Mouse (Mus musculus): Measurements from ENCODE around the gene Mlip.
"Not testable (repeated sequence)": the region's sequence is repeated elsewhere in the genome, so short reads cannot be mapped to it uniquely, and the experiment has no call there.

The Mlip gene

DNA sequence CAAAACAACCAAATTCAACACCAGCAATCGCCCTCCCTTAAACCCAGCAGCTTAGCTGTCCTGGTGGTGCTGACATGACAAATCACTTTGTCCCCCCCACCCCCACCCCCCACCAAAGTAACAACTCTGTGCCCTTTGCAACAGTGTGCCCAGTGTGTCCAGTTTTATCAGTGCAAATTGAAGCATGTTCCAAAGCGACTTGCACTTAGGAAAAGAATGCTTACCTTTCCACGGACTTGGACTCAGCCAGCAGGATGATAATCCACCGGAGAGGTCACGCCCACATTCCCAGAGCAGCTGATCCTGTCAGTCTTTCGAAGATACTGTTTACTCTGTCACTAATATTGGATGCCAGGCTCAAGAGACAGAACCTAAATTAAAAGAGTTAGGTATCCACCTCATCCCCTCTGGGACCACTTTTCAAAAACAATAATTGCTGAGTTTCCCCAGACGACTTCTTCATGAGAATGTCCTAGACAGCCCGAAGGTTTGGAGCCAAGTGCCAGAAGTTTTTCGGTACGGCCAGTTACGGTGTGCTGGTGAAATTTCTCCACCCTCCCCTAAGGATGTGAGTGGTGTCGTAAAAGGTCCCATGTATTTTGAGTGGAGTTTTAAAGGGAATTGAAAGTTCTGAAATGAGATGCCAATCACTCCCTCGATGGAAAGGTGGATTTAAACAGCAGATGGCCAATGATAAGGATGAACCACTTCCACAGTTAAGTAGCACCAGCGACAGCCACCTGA, at the start of gene Mlip:
Gene Mlip, minus strand, starts transcription at position 538 of the 744 bp plus-strand sequence.
- no peak for DNase-seq

DNA sequence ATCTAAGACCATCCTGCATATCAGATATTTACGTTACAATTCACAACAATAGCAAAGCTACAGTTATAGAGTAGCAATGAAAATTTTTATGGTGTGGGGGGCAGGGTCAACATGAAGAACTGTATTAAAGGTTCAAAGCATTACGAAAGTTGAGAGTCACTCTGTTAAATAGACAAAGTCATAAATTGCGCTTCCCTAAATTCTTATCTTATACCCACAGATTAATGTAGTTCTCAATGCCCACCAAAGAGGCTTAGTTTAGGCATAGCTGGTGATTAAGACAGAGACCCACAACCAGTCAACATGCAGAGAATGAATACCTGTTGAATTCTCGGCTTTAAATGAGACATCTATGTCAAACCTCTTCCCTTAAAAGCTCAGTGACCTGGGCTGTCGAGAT, 47.0 kb upstream of the Mlip start:
- DNase-seq, result no peak

DNA sequence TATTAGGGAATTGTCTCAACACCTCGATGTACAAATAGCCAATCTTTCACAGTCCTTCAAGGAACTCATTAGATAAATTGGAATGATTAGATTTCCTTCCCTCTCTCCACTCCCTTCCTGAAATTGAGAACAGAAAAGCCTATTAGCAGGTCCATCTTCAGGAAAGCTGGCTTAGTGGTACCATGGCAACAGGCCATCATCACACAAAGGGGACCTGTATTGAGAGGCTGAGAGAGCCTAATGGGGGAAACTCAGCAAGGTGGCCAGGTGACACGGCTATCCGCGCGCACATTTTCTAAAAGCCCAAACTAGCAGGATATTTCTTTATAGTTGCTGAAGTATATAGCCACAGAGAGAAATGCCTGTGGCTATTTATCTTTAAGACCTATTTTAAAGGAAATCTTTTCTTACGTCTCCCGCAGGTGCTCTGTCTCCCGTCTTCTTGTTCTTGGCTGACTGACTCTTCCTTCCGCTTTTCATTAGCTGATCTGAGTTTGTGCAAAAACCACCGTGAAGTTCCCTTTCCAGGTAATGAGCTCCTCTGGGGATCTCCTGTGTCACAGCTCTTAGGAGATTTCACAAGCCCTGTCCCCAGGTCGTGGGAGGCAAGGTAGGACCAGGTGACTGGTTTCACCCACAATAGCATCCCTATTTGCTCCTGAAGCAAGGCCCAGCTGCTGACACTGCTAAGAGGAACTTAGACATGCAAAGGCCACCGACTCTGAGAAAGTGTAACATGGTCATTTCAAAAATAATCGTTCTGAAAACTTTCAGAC, 46.3 kb upstream of the Mlip start:
- DNase-seq, result no peak

DNA sequence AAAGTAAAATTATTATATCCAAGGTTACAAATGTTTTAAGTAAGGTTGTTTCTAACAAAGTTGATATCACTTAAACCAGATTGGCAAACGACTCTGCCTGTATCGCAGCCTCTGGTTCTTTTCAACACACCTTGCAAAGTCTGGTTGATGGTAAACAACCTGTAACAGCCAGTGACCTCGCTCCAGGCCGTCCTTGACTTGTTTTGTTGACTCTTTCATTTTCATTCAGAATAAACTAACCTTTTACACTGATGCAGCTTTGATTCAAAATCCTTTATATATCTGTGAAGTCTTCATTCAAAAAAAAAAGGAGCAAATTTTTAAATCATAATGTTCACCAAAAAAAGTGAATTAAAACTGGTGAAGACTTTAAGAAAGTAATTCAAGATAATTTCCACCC, 44.3 kb upstream of the Mlip start:
- no peak for DNase-seq

DNA sequence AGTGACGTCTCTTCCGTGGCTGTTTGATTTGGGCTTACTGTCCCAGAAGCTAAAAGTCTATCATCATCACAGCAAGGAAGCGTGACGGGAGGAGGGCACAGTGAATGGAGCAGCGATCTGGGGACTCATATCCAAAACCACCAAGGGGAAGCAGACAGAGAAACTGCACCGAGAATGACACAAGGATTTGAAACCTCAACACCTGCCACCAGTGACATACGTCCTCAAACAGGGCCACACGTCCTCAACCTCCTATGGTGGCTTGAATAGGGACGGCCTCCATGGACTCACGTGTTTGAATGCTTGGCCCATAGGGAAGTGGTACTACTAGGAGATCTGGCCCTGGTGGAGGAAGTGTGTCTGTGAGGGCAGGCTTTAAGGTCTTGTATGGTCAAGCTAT, 38.5 kb upstream of the Mlip start:
- DNase-seq, result no peak

DNA sequence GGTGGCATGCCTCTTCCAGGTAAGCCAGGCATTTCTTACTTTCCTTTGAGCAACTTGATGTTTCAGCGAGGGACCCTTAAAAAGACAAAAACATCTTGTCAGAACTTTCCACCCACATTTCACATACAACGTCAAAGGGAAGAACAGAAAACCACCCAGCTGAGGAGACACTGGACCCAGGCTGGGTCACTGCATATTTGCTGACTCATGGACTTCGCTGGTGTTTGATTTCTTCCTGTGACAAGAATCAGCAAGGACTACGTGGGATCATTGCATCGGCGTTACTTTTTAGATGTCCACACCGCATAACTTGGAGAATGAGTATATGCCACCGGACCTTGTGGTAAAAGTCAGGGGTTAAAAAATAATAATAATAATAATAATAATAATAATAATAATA, 36.2 kb upstream of the Mlip start:
- no peak for DNase-seq

DNA sequence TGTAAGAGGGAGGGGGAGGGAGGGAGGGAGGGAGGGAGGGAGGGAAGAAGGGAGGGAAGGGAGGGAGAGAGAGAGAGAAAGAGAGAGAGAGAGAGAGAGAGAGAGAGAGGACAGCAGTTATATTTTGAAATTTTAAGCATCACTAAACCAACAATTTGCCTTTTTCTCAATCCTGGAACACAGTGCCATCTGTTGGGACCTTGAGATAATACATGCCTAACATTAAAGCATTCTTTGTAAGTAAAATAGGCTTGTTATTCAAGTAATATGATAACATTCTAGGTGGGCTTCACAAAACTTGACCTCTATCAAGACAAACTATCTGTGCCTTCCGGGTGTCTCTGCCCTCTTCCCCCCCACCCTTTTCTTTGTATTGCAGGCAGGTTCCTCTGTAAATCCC, 34.0 kb upstream of the Mlip start:
- no peak for DNase-seq

DNA sequence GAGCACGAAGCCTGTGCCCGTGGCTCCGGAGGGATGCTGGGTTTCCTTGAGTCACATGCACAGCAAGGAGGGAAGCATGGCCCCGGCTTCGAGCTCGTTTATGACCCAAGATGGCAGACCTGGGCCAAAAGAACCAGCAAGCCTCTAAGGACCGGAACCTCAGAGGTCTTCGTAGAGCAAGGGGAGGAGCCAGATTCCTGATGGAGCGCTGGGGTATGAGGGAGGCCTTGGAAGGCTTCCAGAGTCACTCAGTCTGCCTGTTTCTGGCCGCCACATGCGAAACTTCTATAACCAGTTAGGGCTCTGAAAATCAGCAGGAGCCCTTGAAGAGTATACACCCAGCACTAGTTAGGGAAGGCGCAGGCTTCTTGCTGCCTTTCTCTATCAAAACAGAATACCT, 32.8 kb upstream of the Mlip start:
- DNase-seq, result no peak

DNA sequence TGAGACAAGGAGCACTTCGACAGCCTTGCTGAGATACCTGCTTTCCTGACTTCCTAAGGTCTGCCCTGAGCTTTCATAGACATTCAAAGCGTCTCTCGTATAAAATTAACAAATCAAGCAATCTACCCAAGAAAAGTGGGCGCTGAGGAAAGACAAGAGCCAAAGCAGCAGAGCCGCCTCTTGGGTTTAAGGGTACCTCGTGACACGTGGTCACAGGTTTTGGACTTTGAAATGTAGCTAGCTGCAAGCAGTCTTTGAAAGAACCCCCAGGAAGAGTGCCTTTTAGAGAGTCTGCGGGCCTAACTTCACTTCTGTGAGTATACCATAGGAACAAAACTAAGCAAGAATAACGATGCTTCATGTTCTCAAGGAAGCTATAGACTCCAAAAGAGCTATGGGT, 31.9 kb upstream of the Mlip start:
- peak; percentile 42 to 47 for DNase-seq

DNA sequence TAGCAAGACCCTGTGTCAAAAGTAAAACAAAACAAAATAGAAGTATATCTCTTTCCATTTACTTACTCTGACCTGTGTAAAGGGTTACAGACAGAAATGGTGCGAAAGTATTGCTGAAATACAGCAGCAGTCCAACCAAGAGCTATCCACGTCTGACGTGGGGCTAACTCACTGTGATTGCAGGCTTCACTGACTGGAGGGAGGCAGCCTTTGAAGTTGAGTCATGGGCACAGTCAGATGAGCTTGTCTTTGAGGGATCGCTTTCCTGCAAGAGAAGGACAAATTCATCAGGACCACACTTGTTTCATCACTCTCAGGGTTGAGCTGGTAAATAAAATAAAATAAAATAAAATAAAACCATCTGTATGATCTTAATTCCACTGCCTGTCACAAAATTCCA, 31.2 kb upstream of the Mlip start:
- DNase-seq, result no peak

DNA sequence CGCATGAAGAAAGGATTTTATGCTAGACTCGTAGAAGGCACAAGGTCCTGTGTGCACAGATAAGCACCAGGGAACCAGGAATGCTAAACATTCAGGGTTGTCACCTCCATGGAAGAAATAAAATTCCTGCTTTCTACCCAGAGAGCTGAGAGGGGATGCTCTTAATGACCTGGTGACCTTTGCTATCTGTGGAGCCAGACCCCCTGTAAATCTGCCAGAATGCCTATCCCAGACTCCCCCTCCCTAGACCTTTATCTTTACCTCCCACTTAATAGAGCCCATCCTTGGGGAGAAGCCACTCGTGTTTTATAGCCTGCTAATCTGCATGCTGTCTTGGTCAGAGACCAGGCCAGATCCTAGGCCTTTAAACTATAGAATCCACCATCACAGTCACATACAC, 29.7 kb upstream of the Mlip start:
- DNase-seq, result no peak

DNA sequence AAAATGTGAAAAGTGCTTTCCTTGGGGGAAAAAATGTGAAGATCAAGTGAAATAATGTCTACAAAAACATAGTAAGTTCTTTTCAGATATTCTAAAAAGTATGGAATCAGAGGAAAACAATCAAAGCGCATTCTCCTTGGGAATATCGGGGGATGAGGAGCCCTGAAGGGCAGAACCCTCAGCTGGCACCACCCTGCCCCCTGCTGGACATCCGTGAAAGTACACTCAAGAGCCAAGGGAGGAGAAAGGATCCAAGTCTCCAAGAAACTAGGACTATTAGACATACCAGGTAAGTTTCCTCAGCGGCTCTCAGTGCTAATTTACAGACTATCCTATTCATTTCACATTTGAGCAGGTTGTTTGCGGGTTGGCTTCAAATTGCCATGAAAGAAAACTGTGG, 28.8 kb upstream of the Mlip start:
- DNase-seq, result peak; percentile 47 to 83

DNA sequence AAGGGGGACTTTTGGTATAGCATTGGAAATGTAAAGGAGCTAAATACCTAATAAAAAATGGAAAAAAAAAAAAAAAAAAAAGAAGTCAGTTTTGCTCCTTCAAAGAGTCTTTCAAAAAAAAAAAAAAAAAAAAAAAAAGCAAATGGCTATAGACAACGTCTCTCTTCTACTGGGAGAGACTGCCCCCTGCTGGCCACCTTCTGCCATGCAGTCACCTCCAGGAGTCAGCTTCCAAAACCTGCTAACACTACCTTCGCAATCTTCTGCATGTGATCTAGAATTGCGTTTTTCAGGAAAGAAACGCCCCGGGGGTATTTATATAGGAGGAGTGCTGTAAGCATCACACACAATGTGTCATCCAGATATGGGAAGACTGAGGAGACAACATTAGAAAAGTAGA, 26.9 kb upstream of the Mlip start:
- DNase-seq, result peak in 1 of 2 experiments; percentile 69

DNA sequence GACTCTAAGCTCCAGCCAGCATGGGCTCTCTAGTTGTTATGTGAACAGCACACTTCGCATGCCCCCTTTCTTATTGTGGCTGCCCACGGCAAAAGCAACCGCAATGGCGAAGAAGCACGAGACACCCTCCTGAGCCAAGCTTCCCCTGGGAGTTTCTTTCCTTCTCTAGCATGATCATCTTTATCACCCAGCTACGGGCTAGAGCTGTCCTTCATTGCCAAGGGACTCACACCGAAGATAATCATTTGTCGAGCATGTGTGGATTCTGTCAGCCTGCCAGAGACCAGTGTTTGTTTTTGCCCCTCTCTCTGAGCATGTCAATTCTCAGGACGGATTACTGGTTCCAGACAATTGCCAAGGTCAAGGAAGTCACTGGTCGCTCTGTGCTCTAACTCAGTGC, 24.9 kb upstream of the Mlip start:
- no peak for DNase-seq

DNA sequence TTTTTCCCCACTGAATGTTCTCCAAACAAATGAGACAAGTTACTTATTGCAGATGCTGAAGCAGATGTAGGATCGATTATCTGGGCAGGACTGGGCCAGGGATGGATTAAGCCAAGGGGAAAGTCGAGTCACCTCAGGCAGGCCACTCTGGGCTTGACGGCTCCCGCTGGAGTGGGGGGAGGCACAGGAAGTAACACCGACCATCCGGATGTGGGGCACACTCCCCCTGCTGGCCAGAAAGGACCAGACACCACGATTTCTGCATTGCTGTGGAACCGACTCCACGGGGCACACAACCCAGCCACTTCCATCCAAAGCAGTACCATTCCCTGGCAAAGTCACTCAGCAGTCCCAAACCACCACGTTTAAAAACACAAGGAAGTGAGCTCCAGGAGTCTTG, 24.3 kb upstream of the Mlip start:
- peak in 1 of 2 experiments; percentile 20 for DNase-seq

DNA sequence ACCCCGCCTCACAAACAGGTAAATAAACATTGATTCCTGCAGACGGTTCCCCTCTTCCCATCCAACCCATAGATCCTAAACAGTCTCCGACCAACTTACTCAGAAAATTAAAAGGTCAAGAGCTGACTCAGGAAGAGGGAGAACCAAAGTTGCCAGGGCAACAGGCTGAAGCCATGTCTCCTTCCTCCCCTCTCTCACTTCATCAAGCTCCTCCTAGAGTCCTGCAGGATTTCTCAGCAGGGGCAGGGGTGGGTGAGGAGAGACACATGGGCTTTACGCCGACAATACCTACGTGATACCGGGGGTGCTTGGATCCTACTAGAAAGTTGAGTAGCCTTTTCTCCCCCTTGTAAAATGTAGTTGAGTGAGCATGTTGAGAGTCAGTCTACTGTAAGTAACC, 23.8 kb upstream of the Mlip start:
- DNase-seq, result no peak

DNA sequence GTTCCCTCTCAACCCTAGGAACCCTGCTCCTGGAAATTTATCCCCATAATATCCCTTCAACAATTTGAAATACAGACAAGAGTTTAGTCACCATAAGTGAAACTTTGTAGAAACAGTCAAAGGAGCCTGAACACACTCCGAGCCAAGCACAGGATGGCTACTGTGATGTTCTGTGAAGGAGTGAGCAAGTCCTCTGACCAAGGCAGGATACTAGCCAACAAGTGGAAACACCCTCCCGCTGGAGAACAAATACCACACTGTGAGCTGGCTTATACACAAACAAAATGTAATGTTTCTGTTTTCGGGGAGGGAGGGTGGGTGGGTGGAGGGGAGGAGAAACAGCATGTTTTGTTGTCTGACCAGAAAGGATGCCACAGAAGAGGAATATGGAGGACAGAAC, 17.9 kb upstream of the Mlip start:
- no peak for DNase-seq

DNA sequence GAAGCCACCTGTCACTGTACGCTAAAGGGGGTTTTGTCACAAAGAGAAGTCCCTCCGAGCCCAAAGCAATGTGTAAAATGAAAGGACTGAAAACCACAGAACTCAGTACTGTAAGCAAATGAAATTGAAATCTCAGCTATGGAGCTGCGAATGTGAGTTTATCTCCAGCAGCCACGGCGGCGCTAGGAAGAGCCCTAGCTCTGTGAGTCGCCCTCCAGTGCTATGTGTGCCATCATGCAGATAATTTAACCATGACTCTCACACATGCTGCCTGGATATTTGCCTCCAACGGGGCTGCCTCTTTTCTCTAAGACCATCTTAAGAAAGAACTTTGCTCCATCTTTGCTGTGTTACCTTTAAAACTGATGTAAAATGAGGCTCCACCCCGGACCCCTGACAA, 16.5 kb upstream of the Mlip start:
- DNase-seq, result no peak

DNA sequence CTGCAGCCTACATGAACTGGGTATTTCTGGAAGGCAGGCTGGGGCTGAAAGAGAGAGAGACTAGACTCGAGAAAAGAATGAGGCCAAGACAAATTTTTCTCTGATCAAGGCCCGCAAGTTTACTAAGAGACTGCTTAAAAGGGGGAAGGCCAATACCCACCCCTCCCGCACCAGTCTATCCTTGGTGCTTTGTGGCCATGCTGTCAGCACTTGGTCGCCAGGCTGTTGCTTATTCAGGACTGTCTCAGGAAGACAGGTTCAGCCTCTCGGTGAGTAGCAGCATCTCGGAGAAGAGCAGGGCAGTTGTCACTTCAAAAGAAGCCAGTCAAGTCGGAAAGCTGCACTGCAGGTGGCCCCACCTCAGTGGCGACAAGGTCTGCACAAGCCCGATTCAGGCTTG, 11.9 kb upstream of the Mlip start:
- DNase-seq, result not testable (repeated sequence)

DNA sequence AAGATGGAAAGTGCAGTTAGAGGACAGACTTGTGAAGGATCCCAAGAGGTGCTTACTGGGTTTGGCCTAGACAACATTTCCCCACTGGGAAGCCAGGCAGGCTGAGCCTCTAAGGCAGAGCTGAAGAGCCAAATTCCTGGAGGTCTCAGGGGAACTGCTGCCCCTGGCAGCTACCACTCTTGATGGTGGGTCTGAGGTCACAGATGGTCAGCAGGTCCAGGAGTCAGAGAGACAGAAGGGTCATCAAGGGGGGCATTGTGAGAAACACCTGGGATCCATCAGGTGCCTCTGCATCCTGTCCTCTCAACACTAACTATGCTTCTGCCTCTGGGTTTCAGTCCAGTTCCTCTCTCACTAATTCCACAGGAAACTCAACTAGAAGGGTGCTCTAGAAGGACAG, 10.1 kb upstream of the Mlip start:
- DNase-seq, result no peak

DNA sequence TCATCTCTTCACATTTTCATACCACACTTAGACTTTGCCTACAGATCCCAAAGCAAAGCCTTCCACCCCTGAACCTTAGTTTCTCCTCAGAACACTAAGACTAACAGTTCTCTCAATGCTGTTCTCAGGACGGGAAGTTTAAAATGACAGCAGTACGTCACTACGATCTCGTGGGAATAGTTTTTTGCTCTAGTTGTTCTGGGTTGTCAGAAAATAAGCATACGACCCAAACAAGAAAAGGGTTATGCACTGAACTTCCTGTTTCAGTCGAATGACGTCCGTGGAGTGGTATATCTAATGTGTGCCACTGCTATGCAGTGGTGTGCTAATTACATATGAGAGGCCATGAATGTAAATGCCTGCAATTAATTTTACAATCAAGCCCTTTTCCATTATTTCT, 7.9 kb upstream of the Mlip start:
- no peak for DNase-seq

DNA sequence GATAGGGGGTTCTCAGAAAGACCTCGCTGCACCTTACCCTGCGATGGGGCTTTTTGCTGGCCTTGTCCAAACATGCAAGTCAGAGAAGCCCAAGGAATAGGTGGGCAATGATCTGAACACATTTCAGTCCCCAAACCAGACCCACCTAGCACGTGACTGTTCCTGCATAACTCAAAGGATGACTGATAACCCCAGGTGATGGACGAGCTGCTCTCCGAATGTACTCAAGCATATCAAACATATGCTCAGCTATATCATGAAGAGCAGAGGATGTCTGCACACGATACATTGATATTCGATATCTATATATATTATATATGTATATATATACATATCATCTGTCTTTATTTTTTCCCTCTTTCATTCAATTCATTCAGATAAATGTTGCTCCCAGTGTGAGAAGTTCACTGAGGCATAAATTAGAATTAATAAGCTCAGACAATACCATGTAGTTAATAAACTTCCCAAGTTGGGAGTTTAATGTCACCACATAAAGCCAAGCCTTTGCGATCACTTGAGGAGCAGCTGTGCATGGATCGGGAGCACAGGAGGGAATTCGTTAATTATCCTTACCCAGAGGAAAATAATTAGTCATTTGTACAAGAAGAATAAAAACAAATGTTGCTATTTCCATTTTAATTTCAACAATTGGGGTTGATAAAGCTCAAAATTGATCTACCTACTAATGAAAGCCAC, 6.7 kb upstream of the Mlip start:
- DNase-seq, result no peak

DNA sequence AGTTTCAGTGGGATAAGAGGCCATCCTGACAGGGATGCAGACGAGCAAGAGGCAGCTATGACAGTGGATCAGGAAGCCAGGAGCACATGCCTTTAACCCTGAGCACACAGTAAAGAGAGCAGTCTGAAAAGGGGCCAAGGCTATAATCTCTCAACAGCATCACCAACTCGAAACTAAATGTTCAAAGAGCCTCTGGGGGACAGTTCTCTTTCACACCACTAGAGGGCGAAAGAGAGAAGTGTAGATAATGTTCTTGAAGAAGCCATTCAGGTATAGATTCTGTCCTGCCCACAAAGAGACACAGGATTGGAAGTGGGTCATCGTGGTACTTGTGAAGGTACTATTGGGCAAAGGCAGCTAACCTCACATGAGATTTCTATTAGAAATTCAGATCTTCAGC, 1.2 kb upstream of the Mlip start:
- no peak for DNase-seq

DNA sequence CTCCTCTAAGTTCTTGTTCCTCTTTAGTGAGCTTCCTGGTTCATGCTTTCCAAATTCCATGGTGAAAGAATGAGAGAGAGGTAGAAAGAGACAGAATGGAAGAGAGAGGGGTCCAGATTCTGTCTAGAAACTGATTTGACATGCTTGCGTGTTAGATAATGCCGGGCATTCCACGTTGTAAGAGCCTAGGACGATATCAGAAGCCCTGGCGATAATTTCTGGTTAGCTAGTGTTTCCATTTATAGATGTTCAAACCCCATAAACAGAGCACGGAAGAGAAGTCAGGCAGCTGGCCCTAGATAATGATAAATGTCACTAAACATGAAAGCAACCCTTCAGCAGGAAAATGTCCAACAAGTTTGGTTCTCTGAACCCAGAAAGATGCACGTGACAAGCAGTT, 5.1 kb downstream of the Mlip start:
- DNase-seq, result no peak
